Mouse (Mus musculus) thymus, adult 2 months (tissue): ENCODE results near the gene B4galnt2.

ENCODE experiments used
- CTCF ChIP-seq: fragments of 200-500 bp; IDR thresholded peaks from 2 replicates; pipeline ENCODE4 v1.5.1; 2012; ENCODE audit warnings: mild to moderate bottlenecking, control low read depth, low read length, moderate library complexity, borderline replicate concordance; ENCODE audit not compliant: control insufficient read depth, poor library complexity, insufficient read depth; ENCODE audit errors: extremely low read depth
- POLR2A ChIP-seq: fragments of 200-500 bp; IDR thresholded peaks from 2 replicates; pipeline ENCODE4 v1.6.1; 2012; ENCODE audit warnings: mild to moderate bottlenecking, low read length, control low read depth, moderate library complexity; ENCODE audit not compliant: control insufficient read depth, poor library complexity, insufficient read depth; ENCODE audit errors: extremely low read depth

- peak; percentile 98 for TF ChIP-seq POLR2A
- 0 out of 2 replicates have a peak, but pooled peaks have one; percentile 49 for TF ChIP-seq CTCF
Measured at GRCm38 (mm10) chr11:95842074-95842681, 72.5 kb downstream of the B4galnt2 start, which contains the start of gene Abi3.
